Mouse (Mus musculus) CH12.LX (cell line): ENCODE data around the gene Tmx2. TPM values are rescaled to one million over a fixed set of nuclear protein-coding genes. Genes with fewer than 3 reads are reported as not detected.

Source experiments
- DNase-seq: peaks from one replicate; pipeline ENCODE4 v3.0.0-alpha.2; 2013; ENCODE audit errors: extremely low read depth
- H3K27ac ChIP-seq: 2 replicates; pipeline ENCODE4 v1.5.1; 2012; ENCODE audit warnings: low read depth, mild to moderate bottlenecking, control low read depth, moderate library complexity; ENCODE audit not compliant: insufficient read depth
- H3K27me3 ChIP-seq: replicated peaks from 2 replicates; pipeline ENCODE3; 2012; ENCODE audit warnings: inconsistent platforms
- H3K36me3 ChIP-seq, 2 experiments: replicated peaks in 1 of 2; 2 replicates each; pipeline versions ENCODE3 to v1.6.1; 2012; ENCODE audit warnings: inconsistent platforms in 1 of 2, low read length in 1 of 2, mild to moderate bottlenecking in 1 of 2, mixed read lengths in 1 of 2, moderate library complexity in 1 of 2; ENCODE audit not compliant: control insufficient read depth in 1 of 2, insufficient read depth in 1 of 2
- H3K4me1 ChIP-seq, 2 experiments: 2 replicates each; pipeline ENCODE4 v1.6.1; 2012; ENCODE audit warnings: inconsistent platforms in 1 of 2, moderate library complexity in 1 of 2; ENCODE audit not compliant: insufficient read depth in 2 of 2, control insufficient read depth in 1 of 2
- H3K4me2 ChIP-seq: 2 replicates; pipeline ENCODE4 v1.6.1; 2012; ENCODE audit warnings: low read depth, mild to moderate bottlenecking, control low read depth; ENCODE audit not compliant: poor library complexity, insufficient read depth, severe bottlenecking
- H3K4me3 ChIP-seq, 3 experiments: fragments of 150-350 bp in 1 of 3; sonication (generic) in 1 of 3; replicated peaks in 1 of 3; 2 replicates each; pipeline versions ENCODE3 to v1.5.1; 2011 to 2012; ENCODE audit warnings: low read depth in 2 of 3, low read length in 2 of 3, mild to moderate bottlenecking in 2 of 3, moderate library complexity in 2 of 3, control low read depth in 1 of 3, improper control_type of control experiment in 1 of 3, inconsistent platforms in 1 of 3, mixed read lengths in 1 of 3; ENCODE audit not compliant: poor library complexity in 1 of 3
- H3K79me2 ChIP-seq: replicated peaks from 2 replicates; pipeline ENCODE4 v1.6.1; 2012; ENCODE audit warnings: mild to moderate bottlenecking, moderate library complexity; ENCODE audit not compliant: control insufficient read depth, poor library complexity, insufficient read depth, severe bottlenecking; ENCODE audit errors: extremely low read depth
- H3K9ac ChIP-seq: 2 replicates; pipeline ENCODE4 v1.6.1; 2012; ENCODE audit warnings: low read depth, mild to moderate bottlenecking, control low read depth, moderate library complexity; ENCODE audit not compliant: insufficient read depth
- H3K9me3 ChIP-seq: replicated peaks from 2 replicates; pipeline ENCODE3; 2012; ENCODE audit warnings: low read length, inconsistent platforms, mixed read lengths
- BHLHE40 ChIP-seq: IDR thresholded peaks from 2 replicates; pipeline ENCODE4 v1.6.1; 2011; ENCODE audit warnings: mild to moderate bottlenecking, low read depth, low read length, improper control_type of control experiment
- CHD1 ChIP-seq: IDR thresholded peaks from 2 replicates; pipeline ENCODE4 v1.6.1; 2012; ENCODE audit warnings: low read depth, low read length, improper control_type of control experiment, inconsistent platforms
- CHD2 ChIP-seq: IDR thresholded peaks from 2 replicates; pipeline ENCODE4 v1.6.1; 2011; ENCODE audit warnings: low read length, improper control_type of control experiment
- CTCF ChIP-seq, 2 experiments: IDR thresholded peaks in 1 of 2; conservative IDR thresholded peaks in 1 of 2; 2 replicates each; pipeline ENCODE4 v1.5.1; 2011 to 2012; ENCODE audit warnings: low read depth in 2 of 2, low read length in 2 of 2, improper control_type of control experiment in 1 of 2, inconsistent platforms in 1 of 2, mild to moderate bottlenecking in 1 of 2, moderate library complexity in 1 of 2
- E2F4 ChIP-seq: IDR thresholded peaks from 2 replicates; pipeline ENCODE4 v1.6.1; 2011; ENCODE audit warnings: low read depth, low read length, improper control_type of control experiment; ENCODE audit not compliant: insufficient replicate concordance
- ETS1 ChIP-seq: conservative IDR thresholded peaks from 2 replicates; pipeline ENCODE4 v1.6.1; 2012; ENCODE audit warnings: low read depth, mild to moderate bottlenecking, inconsistent platforms, low read length, improper control_type of control experiment, moderate library complexity
- GABPA ChIP-seq: IDR thresholded peaks from 2 replicates; pipeline ENCODE4 v1.6.1; 2012; ENCODE audit warnings: low read depth, low read length, improper control_type of control experiment, inconsistent platforms; ENCODE audit not compliant: insufficient replicate concordance
- IRF4 ChIP-seq: IDR thresholded peaks from 2 replicates; pipeline ENCODE4 v1.6.1; 2014; ENCODE audit warnings: low read depth, mild to moderate bottlenecking, inconsistent platforms, low read length, improper control_type of control experiment
- KAT2A ChIP-seq: IDR thresholded peaks from 2 replicates; pipeline ENCODE4 v1.6.1; 2012; ENCODE audit warnings: low read length, improper control_type of control experiment, inconsistent platforms; ENCODE audit not compliant: insufficient replicate concordance
- MAZ ChIP-seq: IDR thresholded peaks from 2 replicates; pipeline ENCODE4 v1.6.1; 2012; ENCODE audit warnings: low read depth, mild to moderate bottlenecking, inconsistent platforms, low read length, improper control_type of control experiment, moderate library complexity
- MEF2A ChIP-seq: IDR thresholded peaks from 2 replicates; pipeline ENCODE4 v1.6.1; 2014; ENCODE audit warnings: low read depth, mild to moderate bottlenecking, inconsistent platforms, low read length, improper control_type of control experiment, borderline replicate concordance
- MYC ChIP-seq: IDR thresholded peaks from 2 replicates; pipeline ENCODE4 v1.6.1; 2011; ENCODE audit warnings: low read depth, mild to moderate bottlenecking, improper control_type of control experiment, low read length
- NELFE ChIP-seq: IDR thresholded peaks from 2 replicates; pipeline ENCODE4 v1.6.1; 2011; ENCODE audit warnings: low read depth, low read length, improper control_type of control experiment
- PAX5 ChIP-seq: IDR thresholded peaks from 2 replicates; pipeline ENCODE4 v1.6.1; 2012; ENCODE audit warnings: low read length, inconsistent platforms, mixed read lengths
- POLR2AphosphoS2 ChIP-seq: IDR thresholded peaks from 2 replicates; pipeline ENCODE4 v1.6.1; 2011; ENCODE audit warnings: low read depth, low read length, improper control_type of control experiment
- RAD21 ChIP-seq: IDR thresholded peaks from 2 replicates; pipeline ENCODE4 v1.6.1; 2011; ENCODE audit warnings: low read depth, mild to moderate bottlenecking, low read length, improper control_type of control experiment, moderate library complexity
- SMC3 ChIP-seq: IDR thresholded peaks from 2 replicates; pipeline ENCODE4 v1.6.1; 2011; ENCODE audit warnings: low read depth, low read length, improper control_type of control experiment
- TCF12 ChIP-seq: IDR thresholded peaks from 2 replicates; pipeline ENCODE4 v1.6.1; 2014; ENCODE audit warnings: low read depth, mild to moderate bottlenecking, inconsistent platforms, low read length, improper control_type of control experiment
- UBTF ChIP-seq: IDR thresholded peaks from 2 replicates; pipeline ENCODE4 v1.6.1; 2012; ENCODE audit warnings: low read depth, mild to moderate bottlenecking, inconsistent platforms, low read length, improper control_type of control experiment, moderate library complexity
- USF1 ChIP-seq: IDR thresholded peaks from 2 replicates; pipeline ENCODE4 v1.6.1; 2014; ENCODE audit warnings: low read depth, mild to moderate bottlenecking, inconsistent platforms, low read length, improper control_type of control experiment
- USF2 ChIP-seq: conservative IDR thresholded peaks from 2 replicates; pipeline ENCODE4 v1.6.1; 2011; ENCODE audit warnings: low read depth, low read length, improper control_type of control experiment
- ZC3H11A ChIP-seq: IDR thresholded peaks from 2 replicates; pipeline ENCODE4 v1.6.1; 2012; ENCODE audit warnings: low read depth, mild to moderate bottlenecking, inconsistent platforms, low read length, improper control_type of control experiment
- ZKSCAN1 ChIP-seq: IDR thresholded peaks from 2 replicates; pipeline ENCODE4 v1.6.1; 2012; ENCODE audit warnings: low read depth, inconsistent platforms, low read length, improper control_type of control experiment, borderline replicate concordance
- ZMIZ1 ChIP-seq: IDR thresholded peaks from 2 replicates; pipeline ENCODE4 v1.6.1; 2012; ENCODE audit warnings: low read depth, mild to moderate bottlenecking, inconsistent platforms, low read length, improper control_type of control experiment
- ZNF384 ChIP-seq: IDR thresholded peaks from 2 replicates; pipeline ENCODE4 v1.6.1; 2012; ENCODE audit warnings: low read depth, low read length, improper control_type of control experiment, inconsistent platforms
- dilution Hi-C: fragments of 300-500 bp; cut with MboI; formaldehyde crosslinking; loops from 2 replicates; pipeline ENCODE4 v1.14.3; 2020; ENCODE audit warnings: low sequenced_read_pairs; ENCODE audit not compliant: extremely low pct_unique_long_range_greater_than_20kb, extremely low pct_ligation_motif_present
- in situ Hi-C: fragments of 300-500 bp; cut with MboI; formaldehyde crosslinking; loops from 3 replicates; pipeline ENCODE4 v1.14.3; 2019; ENCODE audit warnings: low sequenced_read_pairs, low pct_ligation_motif_present, low pct_unique_long_range_greater_than_20kb, mixed read lengths
- polyA plus RNA-seq: library from polyadenylated mRNA; unstranded; fragments of >175 nt; gene quantifications from 2 replicates; pipeline ENCODE4 v1.2.1, GENCODE M21; 2012; ENCODE audit warnings: low read depth; ENCODE audit not compliant: insufficient read length
- total RNA-seq, 2 experiments: library from RNA; depleted of rRNA; stranded (reverse); fragments of 300-350 nt in 1 of 2; fragments of >200 nt in 1 of 2; gene quantifications; 2 replicates each; pipeline ENCODE4 v1.2.3; 2012 to 2014

Gene Tmx2
- total and polyA plus RNA-seq, 3 experiments, result 68.1 to 76.5 (median 70.4) TPM

DNA sequence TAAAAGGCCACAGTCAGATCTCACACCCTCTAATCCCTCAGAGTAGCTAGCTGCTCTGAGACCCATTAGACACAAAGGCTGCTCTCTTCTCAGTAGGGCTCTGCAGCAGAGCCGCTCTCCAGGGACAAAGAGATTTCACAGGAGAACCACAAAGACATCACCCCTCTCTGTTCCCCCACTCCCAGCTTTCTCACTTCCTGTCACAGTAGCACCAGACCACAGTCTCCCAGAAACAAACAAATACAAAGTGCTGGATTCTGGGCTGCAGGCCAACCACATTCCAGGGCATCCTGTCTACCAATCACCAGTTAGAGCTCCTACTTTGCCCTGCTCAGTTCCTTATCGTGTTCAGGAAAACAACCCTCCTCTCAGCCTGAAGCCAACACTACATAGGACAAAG lies 43.3 kb downstream of the Tmx2 start:
- Histone ChIP-seq H3K4me3 (no peak overlapping the region), H3K9ac (no peak overlapping the region), H3K79me2 (no peaks in the 10 kb centered on the region), H3K9me3 (no peaks in the 10 kb centered on the region), H3K4me1 (0 out of 4 replicates have a peak, but pooled peaks cover 0 to 3% of the 10 kb centered on the region in 2 experiments), H3K4me2 (no peak overlapping the region), H3K27ac (no peak overlapping the region), H3K36me3 (no peaks in the 10 kb centered on the region), H3K27me3 (no peaks in the 10 kb centered on the region)
- no peak for TF ChIP-seq BHLHE40
- no peak for TF ChIP-seq MEF2A
- no peak for TF ChIP-seq ZC3H11A
- no peak for TF ChIP-seq IRF4
- no peak for TF ChIP-seq PAX5
- no peak for TF ChIP-seq CTCF (conservative IDR thresholded peaks at IDR 0.05 in 1 of 2, IDR thresholded peaks at IDR 0.05 in 1 of 2; ENCODE audit: low read depth in 2 of 2, low read length in 2 of 2)
- TF ChIP-seq UBTF, result no peak
- no peak for TF ChIP-seq POLR2AphosphoS2
- no peak for TF ChIP-seq CHD2
- no peak for TF ChIP-seq ZKSCAN1
- TF ChIP-seq MYC, result no peak
- no peak for TF ChIP-seq RAD21
- no peak for TF ChIP-seq KAT2A
- TF ChIP-seq ETS1, result no peak
- TF ChIP-seq CHD1, result no peak
- DNase-seq, result no peak
- dilution Hi-C loops (no loop called here), in situ Hi-C loops (no loop called here)

DNA sequence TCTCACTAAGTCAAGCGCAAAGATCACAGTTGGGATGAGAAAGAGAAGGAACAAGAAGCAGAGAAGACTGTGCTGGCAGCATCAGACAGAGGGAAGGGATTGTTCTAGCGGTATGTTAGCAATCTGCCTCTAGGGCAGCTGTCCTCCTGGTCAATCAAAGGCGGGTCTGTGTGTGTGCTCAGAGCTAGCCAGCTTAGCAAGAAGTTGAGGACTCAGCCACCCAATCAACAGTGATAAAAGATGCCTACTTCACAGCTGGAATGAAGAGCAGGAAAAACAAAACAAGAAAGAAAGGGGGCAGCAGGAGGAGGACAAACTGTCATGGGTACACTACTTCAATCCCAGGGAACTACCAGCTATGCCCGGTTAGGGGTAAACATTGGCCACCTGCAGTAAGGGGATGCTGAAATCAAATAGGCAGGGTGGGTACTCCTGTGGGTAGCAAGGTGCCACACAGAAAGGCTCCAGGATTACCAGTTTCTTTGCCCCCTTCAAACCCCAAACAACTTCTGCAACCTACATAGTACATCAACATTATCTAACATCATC lies 43.9 kb downstream of the Tmx2 start:
- no peaks in the 10 kb centered on the region for H3K9me3 ChIP-seq
- H3K4me3 ChIP-seq, result no peak overlapping the region
- no peak for DNase-seq
- no peaks in the 10 kb centered on the region for H3K79me2 ChIP-seq
- H3K27me3 ChIP-seq, result no peaks in the 10 kb centered on the region
- dilution Hi-C loops (no loop called here), in situ Hi-C loops (no loop called here)
- no peaks in the 10 kb centered on the region for H3K36me3 ChIP-seq
- TF ChIP-seq NELFE, result no peak
- no peak for TF ChIP-seq USF1
- no peak for TF ChIP-seq CHD2
- no peak for TF ChIP-seq ZNF384
- TF ChIP-seq TCF12, result no peak
- TF ChIP-seq GABPA, result no peak
- no peak for TF ChIP-seq PAX5
- TF ChIP-seq ZMIZ1, result no peak
- no peak for TF ChIP-seq IRF4
- no peak for TF ChIP-seq MAZ
- TF ChIP-seq ZKSCAN1, result no peak
- no peak for TF ChIP-seq SMC3
- no peak for TF ChIP-seq E2F4
- no peak for TF ChIP-seq USF2
- no peak for TF ChIP-seq UBTF
- no peak for TF ChIP-seq RAD21
- TF ChIP-seq, all 38 proteins: peak for 0
- 0 out of 4 replicates have a peak, but pooled peaks cover 0 to 3% of the 10 kb centered on the region in 2 experiments for H3K4me1 ChIP-seq
- H3K9ac ChIP-seq, result no peak overlapping the region
- H3K4me2 ChIP-seq, result no peak overlapping the region
- H3K27ac ChIP-seq, result no peak overlapping the region
